Mouse (Mus musculus) thymus, adult 2 months (tissue): ENCODE measurements around the gene Usp30.

Source experiments
- CTCF ChIP-seq: fragments of 200-500 bp; IDR thresholded peaks from 2 replicates; pipeline ENCODE4 v1.5.1; 2012; ENCODE audit warnings: mild to moderate bottlenecking, control low read depth, low read length, moderate library complexity, borderline replicate concordance; ENCODE audit not compliant: control insufficient read depth, poor library complexity, insufficient read depth; ENCODE audit errors: extremely low read depth
- POLR2A ChIP-seq: fragments of 200-500 bp; IDR thresholded peaks from 2 replicates; pipeline ENCODE4 v1.6.1; 2012; ENCODE audit warnings: mild to moderate bottlenecking, low read length, control low read depth, moderate library complexity; ENCODE audit not compliant: control insufficient read depth, poor library complexity, insufficient read depth; ENCODE audit errors: extremely low read depth

DNA sequence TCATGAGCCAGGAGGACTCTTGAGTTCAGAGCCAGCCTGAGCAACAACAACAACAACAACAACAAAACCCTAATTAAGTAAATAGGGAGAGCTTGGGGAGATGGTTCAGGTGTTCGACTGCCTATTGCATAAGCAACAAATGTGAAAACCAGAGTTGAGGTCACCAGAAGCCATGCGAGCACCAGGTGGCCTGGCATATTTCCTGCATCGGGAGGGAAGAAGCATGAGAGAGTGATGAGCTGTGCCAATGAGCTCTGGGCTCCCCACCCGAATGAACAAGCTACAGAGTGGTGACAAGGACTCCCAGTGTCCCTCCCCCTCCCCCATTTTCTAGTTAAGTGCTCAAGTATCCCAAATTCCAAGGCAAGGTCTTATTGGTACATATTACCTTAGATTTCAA lies 36.6 kb downstream of the Usp30 start:
- TF ChIP-seq CTCF (no peak), POLR2A (no peak)
